Mouse (Mus musculus) erythroblast, embryonic 14.5 days (primary cell): ENCODE data around the gene Robo4.

Experiments
- GATA1 ChIP-seq: IDR thresholded peaks from 2 replicates; pipeline ENCODE4 v1.6.1; 2012; ENCODE audit warnings: low read length, inconsistent platforms, mixed read lengths
- TAL1 ChIP-seq: IDR thresholded peaks from 3 replicates; pipeline ENCODE4 v1.6.1; 2012; ENCODE audit warnings: low read length, inconsistent platforms, mixed read lengths

DNA sequence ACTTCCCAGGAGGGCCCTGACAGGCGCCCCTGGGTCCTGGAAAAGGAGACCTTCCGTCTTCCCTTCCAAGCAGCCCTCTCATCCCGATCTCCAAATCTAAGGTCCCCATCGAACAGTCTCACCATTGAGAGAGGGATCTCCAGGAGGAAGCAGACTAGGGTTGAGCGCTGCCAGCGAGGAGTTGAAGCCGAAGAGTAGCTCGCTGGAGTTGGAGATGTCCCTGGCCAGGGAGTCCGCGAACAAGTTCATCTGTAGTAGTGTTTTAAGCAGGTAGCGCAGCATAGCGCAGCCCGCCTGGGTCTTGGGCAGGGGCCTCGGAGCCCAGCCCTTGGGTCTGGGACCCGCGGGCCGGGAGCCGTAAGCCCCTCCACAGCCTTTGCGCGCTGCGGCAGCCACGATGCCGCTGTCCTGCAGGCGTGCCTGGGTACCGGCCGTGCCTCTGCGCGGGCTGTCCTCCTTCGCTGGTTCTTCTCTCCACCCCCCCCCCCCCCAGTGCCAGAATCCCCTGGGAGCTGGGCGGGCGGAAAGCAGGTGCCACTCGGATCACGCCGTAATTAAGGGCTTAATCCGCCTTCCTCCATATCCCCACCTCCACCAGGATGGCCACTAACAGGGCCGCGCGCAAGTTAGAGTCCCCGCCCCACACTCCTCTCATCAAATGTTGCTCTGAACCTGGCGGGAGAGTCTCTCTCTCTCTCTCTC, 31.2 kb downstream of the Robo4 start, which contains the start of gene Robo3:
- TF ChIP-seq GATA1, result no peak
- no peak for TF ChIP-seq TAL1
